20 mouse cellular contexts compared by ENCODE assay signal in the genomic region with DNA sequence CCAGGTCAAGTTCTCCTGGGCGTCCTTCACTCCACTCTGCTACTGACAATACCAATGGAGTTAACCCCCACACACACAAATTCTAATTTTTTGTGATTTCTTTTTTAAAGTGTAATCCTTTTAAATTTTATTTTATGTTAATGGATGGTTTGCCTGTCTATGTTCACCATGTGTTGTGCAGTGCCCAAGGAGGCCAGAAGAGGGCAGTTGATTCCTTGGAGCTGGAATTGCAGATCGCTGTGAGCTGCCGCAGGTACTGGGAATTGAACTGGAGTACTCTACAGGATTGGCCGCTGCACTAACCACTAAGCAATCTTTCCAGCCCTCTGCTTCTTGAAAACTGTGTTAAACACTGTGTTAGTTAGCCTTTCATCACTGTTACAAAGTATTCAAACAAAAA. TPM values are rescaled to one million over a fixed set of nuclear protein-coding genes. Genes with fewer than 3 reads are reported as not detected.
"Had no signal": no experiment of that assay in that cellular context is flagged by ENCODE, and none has a peak within 500 bp of the region (broad histone marks: within the 10 kb centered on the region; RNA-seq: fewer than 3 reads in every experiment).

No protein-coding gene starts in this region.

- H3K9me3 ChIP-seq: limb, embryonic 15.5 days; liver, embryonic 15.5 days; lung, embryonic 15.5 days; midbrain, embryonic 15.5 days; neural tube, embryonic 15.5 days had no signal

- H3K9ac ChIP-seq: limb, embryonic 15.5 days; liver, embryonic 15.5 days; lung, embryonic 15.5 days; midbrain, embryonic 15.5 days; neural tube, embryonic 15.5 days had no signal

- H3K27ac ChIP-seq: limb, embryonic 15.5 days; liver, embryonic 15.5 days; lung, embryonic 15.5 days; macrophage; midbrain, embryonic 15.5 days; neural tube, embryonic 15.5 days had no signal

- H3K27me3 ChIP-seq: limb, embryonic 15.5 days; liver, embryonic 15.5 days; lung, embryonic 15.5 days; midbrain, embryonic 15.5 days; neural tube, embryonic 15.5 days had no signal

- H3K4me1 ChIP-seq: limb, embryonic 15.5 days; liver, embryonic 15.5 days; lung, embryonic 15.5 days; midbrain, embryonic 15.5 days; neural tube, embryonic 15.5 days had no signal

- H3K36me3 ChIP-seq: limb, embryonic 15.5 days; liver, embryonic 15.5 days; lung, embryonic 15.5 days; midbrain, embryonic 15.5 days; neural tube, embryonic 15.5 days had no signal

- H3K4me2 ChIP-seq: limb, embryonic 15.5 days; liver, embryonic 15.5 days; lung, embryonic 15.5 days; midbrain, embryonic 11.5 days; midbrain, embryonic 15.5 days; neural tube, embryonic 15.5 days had no signal

- ATAC-seq: midbrain, embryonic 15.5 days had no signal

- H3K4me3 ChIP-seq: limb, embryonic 15.5 days; liver, embryonic 15.5 days; lung, embryonic 15.5 days; megakaryocyte, embryonic 14.5 days; midbrain, embryonic 15.5 days; myocyte; neural tube, embryonic 15.5 days had no signal

- DNase-seq: kidney, adult 11 months; kidney, adult 9 months; kidney, postnatal 10 days; layer of hippocampus, postnatal 36 days; lung, postnatal 14 days; thymus, adult 2 months; thymus, postnatal 25 days had no signal

RNA-seq across cellular contexts. Expression of gene Fam71f1, which starts 13.5 kb away (rescaled TPM):
- total RNA-seq: layer of hippocampus, postnatal 36 days; left cerebral cortex, adult 8-10 months; left cerebral cortex, postnatal 25 days had no signal
- polyA plus RNA-seq: large intestine, adult 2 months; limb, embryonic 15.5 days; liver, embryonic 15.5 days; lung, embryonic 15.5 days; macrophage; midbrain, embryonic 11.5 days; midbrain, embryonic 15.5 days; neural tube, embryonic 15.5 days; stomach, embryonic 14.5 days; thymus, adult 2 months had no signal

RNA-seq across cellular contexts. Expression of gene Fam71f2, which starts 26.1 kb away (rescaled TPM):
- polyA plus RNA-seq: macrophage had no signal
